Mouse (Mus musculus) neural tube, embryonic 12.5 days (tissue): ENCODE data around the gene Crispld2. TPM values are rescaled to one million over a fixed set of nuclear protein-coding genes. Genes with fewer than 3 reads are reported as not detected.

Experiments
- ATAC-seq: fragments of 200-750 bp; cut with Nextera tagmentation; 2 replicates; pipeline ENCODE4 v1.8.0; 2017; ENCODE audit warnings: low read depth, mild to moderate bottlenecking, moderate TSS enrichment, moderate library complexity; ENCODE audit not compliant: low FRiP score
- H3K27ac ChIP-seq: fragments of 300-500 bp; sonication (generic); 2 replicates; pipeline ENCODE4 v1.5.1; 2016
- H3K27me3 ChIP-seq: fragments of 300-500 bp; sonication (generic); replicated peaks from 2 replicates; pipeline ENCODE4 v1.6.1; 2016; ENCODE audit warnings: mild to moderate bottlenecking
- H3K36me3 ChIP-seq: fragments of 300-500 bp; sonication (generic); 2 replicates; pipeline ENCODE4 v1.6.1; 2016; ENCODE audit warnings: mild to moderate bottlenecking
- H3K4me1 ChIP-seq: fragments of 300-500 bp; sonication (generic); 2 replicates; pipeline ENCODE4 v1.6.1; 2016
- H3K4me2 ChIP-seq: fragments of 300-500 bp; sonication (generic); replicated peaks from 2 replicates; pipeline ENCODE4 v1.6.1; 2016; ENCODE audit warnings: mild to moderate bottlenecking
- H3K4me3 ChIP-seq: fragments of 300-500 bp; sonication (generic); 2 replicates; pipeline ENCODE4 v1.5.1; 2016
- H3K9ac ChIP-seq: fragments of 300-500 bp; sonication (generic); 2 replicates; pipeline ENCODE4 v1.6.1; 2016; ENCODE audit warnings: mild to moderate bottlenecking
- H3K9me3 ChIP-seq: fragments of 300-500 bp; sonication (generic); 2 replicates; pipeline ENCODE4 v1.6.1; 2016; ENCODE audit warnings: mild to moderate bottlenecking
- WGBS: fragments of 180-500 bp; shearing (Covaris S2); methylation state at CpG from one replicate; pipeline ENCODE4 v1.1.7; 2016; 5-methylcytosine and 5-hydroxymethylcytosine counted together
- polyA plus RNA-seq: library from polyadenylated mRNA; unstranded; fragments of >200 nt; fragmentation: Nextera tagmentation; extraction: Ambion mirVana; gene quantifications from 2 replicates; pipeline ENCODE4 v1.2.1, GENCODE M21; 2016

Crispld2 gene
- polyA plus RNA-seq, 1 experiment from 2014 or later = 5.2 TPM

- 69% methylated on average over 9 of the region's 9 CpGs for WGBS
- H3K27ac ChIP-seq = no peak overlapping the region
Measured at GRCm38 (mm10) chr8:120002348-120002747, 10.1 kb downstream of the Crispld2 start.

GRCm38 (mm10) chr8:120004154-120004702, 12.0 kb downstream of the Crispld2 start:
- no peak overlapping the region for H3K27ac ChIP-seq
- 36% methylated on average over 14 of the region's 14 CpGs for WGBS
- peak; percentile 25; the same call in 1 of the 2 replicates for ATAC-seq

More at GRCm38 (mm10) chr8:120002348-120002747, 10.1 kb downstream of the Crispld2 start:
- Histone ChIP-seq H3K9ac (no peak overlapping the region), H3K4me3 (no peak overlapping the region), H3K36me3 (no peaks in the 10 kb centered on the region), H3K4me2 (no peak overlapping the region), H3K4me1 (peaks cover 13% of the 10 kb centered on the region), H3K9me3 (no peaks in the 10 kb centered on the region), H3K27me3 (no peaks in the 10 kb centered on the region)
- no peak for ATAC-seq

GRCm38 (mm10) chr8:120004705-120005381, 12.6 kb downstream of the Crispld2 start:
- Histone ChIP-seq H3K4me1 (peaks cover 11% of the 10 kb centered on the region), H3K4me2 (0 out of 2 replicates have a peak overlapping the region, but pooled peaks have one; percentile 7), H3K27me3 (no peaks in the 10 kb centered on the region), H3K4me3 (no peak overlapping the region), H3K9ac (no peak overlapping the region), H3K36me3 (no peaks in the 10 kb centered on the region), H3K9me3 (no peaks in the 10 kb centered on the region), H3K27ac (no peak overlapping the region)
- ATAC-seq = no peak
- 45% methylated on average over 2 of the region's 2 CpGs for WGBS

More at GRCm38 (mm10) chr8:120004154-120004702, 12.0 kb downstream of the Crispld2 start:
- Histone ChIP-seq H3K9ac (no peak overlapping the region), H3K4me3 (no peak overlapping the region), H3K4me2 (no peak overlapping the region), H3K4me1 (peaks cover 11% of the 10 kb centered on the region), H3K27me3 (no peaks in the 10 kb centered on the region), H3K36me3 (no peaks in the 10 kb centered on the region), H3K9me3 (no peaks in the 10 kb centered on the region)

- H3K27ac ChIP-seq = no peak overlapping the region
- no peaks in the 10 kb centered on the region for H3K9me3 ChIP-seq
- peak overlapping the region; percentile 7; the same call in 1 of the 2 replicates for H3K4me2 ChIP-seq
- no peak overlapping the region for H3K4me3 ChIP-seq
- WGBS = 30% methylated on average over 9 of the region's 9 CpGs
- no peaks in the 10 kb centered on the region for H3K27me3 ChIP-seq
- no peak for ATAC-seq
- peaks cover 11% of the 10 kb centered on the region for H3K4me1 ChIP-seq
- H3K9ac ChIP-seq = no peak overlapping the region
- no peaks in the 10 kb centered on the region for H3K36me3 ChIP-seq
Measured at GRCm38 (mm10) chr8:120006645-120007160, 14.5 kb downstream of the Crispld2 start.

GRCm38 (mm10) chr8:120007178-120007577, 14.9 kb downstream of the Crispld2 start:
- H3K4me3 ChIP-seq = no peak overlapping the region
- peaks cover 11% of the 10 kb centered on the region for H3K4me1 ChIP-seq
- H3K9ac ChIP-seq = no peak overlapping the region
- 84% methylated on average over 9 of the region's 9 CpGs for WGBS
- H3K4me2 ChIP-seq = no peak overlapping the region
- no peaks in the 10 kb centered on the region for H3K36me3 ChIP-seq
- ATAC-seq = no peak
- no peaks in the 10 kb centered on the region for H3K27me3 ChIP-seq
- H3K9me3 ChIP-seq = no peaks in the 10 kb centered on the region
- no peak overlapping the region for H3K27ac ChIP-seq

- no peak overlapping the region for H3K27ac ChIP-seq
- no peak overlapping the region for H3K4me2 ChIP-seq
- H3K36me3 ChIP-seq = no peaks in the 10 kb centered on the region
- no peak overlapping the region for H3K4me3 ChIP-seq
- WGBS = 72% methylated on average over 6 of the region's 6 CpGs
- no peak for ATAC-seq
- H3K9me3 ChIP-seq = no peaks in the 10 kb centered on the region
- peaks cover 7% of the 10 kb centered on the region for H3K4me1 ChIP-seq
- H3K27me3 ChIP-seq = 0 out of 2 replicates have a peak, but pooled peaks cover 5% of the 10 kb centered on the region
- no peak overlapping the region for H3K9ac ChIP-seq
Measured at GRCm38 (mm10) chr8:120009284-120009683, 17.0 kb downstream of the Crispld2 start.

- Histone ChIP-seq H3K4me2 (no peak overlapping the region), H3K9me3 (no peaks in the 10 kb centered on the region), H3K36me3 (no peaks in the 10 kb centered on the region), H3K4me3 (no peak overlapping the region), H3K27ac (no peak overlapping the region), H3K27me3 (0 out of 2 replicates have a peak, but pooled peaks cover 5% of the 10 kb centered on the region), H3K9ac (no peak overlapping the region), H3K4me1 (no peaks in the 10 kb centered on the region)
- 86% methylated on average over 8 of the region's 8 CpGs for WGBS
- ATAC-seq = no peak
Measured at GRCm38 (mm10) chr8:120012491-120012890, 20.3 kb downstream of the Crispld2 start.

GRCm38 (mm10) chr8:120012927-120013326, 20.7 kb downstream of the Crispld2 start:
- ATAC-seq = no peak
- Histone ChIP-seq H3K9me3 (no peaks in the 10 kb centered on the region), H3K27ac (no peak overlapping the region), H3K4me2 (0 out of 2 replicates have a peak overlapping the region, but pooled peaks have one; percentile 16), H3K27me3 (0 out of 2 replicates have a peak, but pooled peaks cover 5% of the 10 kb centered on the region), H3K36me3 (no peaks in the 10 kb centered on the region), H3K4me1 (no peaks in the 10 kb centered on the region), H3K9ac (no peak overlapping the region), H3K4me3 (no peak overlapping the region)
- 28% methylated on average over 9 of the region's 9 CpGs for WGBS

- no peak overlapping the region for H3K27ac ChIP-seq
- H3K4me2 ChIP-seq = no peak overlapping the region
- 70% methylated on average over 15 of the region's 15 CpGs for WGBS
- H3K9me3 ChIP-seq = no peaks in the 10 kb centered on the region
- H3K4me1 ChIP-seq = no peaks in the 10 kb centered on the region
- ATAC-seq = no peak
- 0 out of 2 replicates have a peak, but pooled peaks cover 5% of the 10 kb centered on the region for H3K27me3 ChIP-seq
- H3K36me3 ChIP-seq = no peaks in the 10 kb centered on the region
- H3K9ac ChIP-seq = no peak overlapping the region
- no peak overlapping the region for H3K4me3 ChIP-seq
Measured at GRCm38 (mm10) chr8:120014267-120015023, 22.2 kb downstream of the Crispld2 start.

GRCm38 (mm10) chr8:120015916-120016315, 23.7 kb downstream of the Crispld2 start:
- Histone ChIP-seq H3K36me3 (no peaks in the 10 kb centered on the region), H3K27ac (no peak overlapping the region), H3K4me1 (no peaks in the 10 kb centered on the region), H3K27me3 (0 out of 2 replicates have a peak, but pooled peaks cover 5% of the 10 kb centered on the region), H3K4me2 (no peak overlapping the region), H3K4me3 (no peak overlapping the region), H3K9me3 (no peaks in the 10 kb centered on the region), H3K9ac (no peak overlapping the region)
- WGBS = 88% methylated on average over 8 of the region's 8 CpGs
- ATAC-seq = no peak

GRCm38 (mm10) chr8:120016424-120016823, 24.2 kb downstream of the Crispld2 start:
- Histone ChIP-seq H3K9me3 (no peaks in the 10 kb centered on the region), H3K9ac (no peak overlapping the region), H3K36me3 (no peaks in the 10 kb centered on the region), H3K4me2 (no peak overlapping the region), H3K27ac (no peak overlapping the region), H3K4me3 (no peak overlapping the region), H3K4me1 (no peaks in the 10 kb centered on the region), H3K27me3 (0 out of 2 replicates have a peak, but pooled peaks cover 5% of the 10 kb centered on the region)
- ATAC-seq = no peak
- 87% methylated on average over 7 of the region's 7 CpGs for WGBS

- WGBS = 91% methylated on average over 13 of the region's 13 CpGs
Measured at GRCm38 (mm10) chr8:120017349-120017748, 25.1 kb downstream of the Crispld2 start.

More at GRCm38 (mm10) chr8:120017349-120017748, 25.1 kb downstream of the Crispld2 start:
- H3K4me1 ChIP-seq = no peaks in the 10 kb centered on the region
- 0 out of 2 replicates have a peak, but pooled peaks cover 5% of the 10 kb centered on the region for H3K27me3 ChIP-seq
- no peak overlapping the region for H3K4me2 ChIP-seq
- H3K9ac ChIP-seq = no peak overlapping the region
- no peak for ATAC-seq
- no peak overlapping the region for H3K4me3 ChIP-seq
- no peaks in the 10 kb centered on the region for H3K36me3 ChIP-seq
- H3K9me3 ChIP-seq = no peaks in the 10 kb centered on the region
- H3K27ac ChIP-seq = no peak overlapping the region
